Mouse (Mus musculus) central nervous system, embryonic 18 days (tissue): ENCODE measurements around the gene G530012D18Rik. TPM values are rescaled to one million over a fixed set of nuclear protein-coding genes. Genes with fewer than 3 reads are reported as not detected.

Experiments
- polyA plus RNA-seq: library from polyadenylated mRNA; depleted of rRNA; stranded (reverse); fragments of >200 nt; gene quantifications from 2 replicates; pipeline ENCODE4 v1.2.3, GENCODE M21; 2012; rRNA removed

Gene G530012D18Rik
- polyA plus RNA-seq, result not detected in 2 replicates

DNA sequence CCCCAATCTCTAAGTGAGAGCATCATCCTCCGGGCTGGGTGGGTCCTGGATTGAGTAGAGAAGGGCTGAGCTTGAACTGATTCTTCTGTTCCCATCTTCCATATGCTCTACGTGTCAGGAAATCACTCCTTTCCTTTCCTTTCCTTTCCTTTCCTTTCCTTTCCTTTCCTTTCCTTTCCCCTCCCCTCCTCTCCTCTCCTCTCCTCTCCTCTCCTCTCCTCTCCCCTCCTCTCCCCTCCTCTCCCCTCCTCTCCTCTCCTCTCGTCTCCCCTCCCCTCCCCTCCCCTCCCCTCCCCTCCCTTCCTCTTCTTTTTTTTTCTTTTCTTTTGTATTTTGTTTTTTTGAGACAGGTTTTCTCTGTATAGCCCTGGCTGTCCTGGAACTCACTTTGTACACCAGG is at the start of gene G530012D18Rik:
Gene G530012D18Rik, plus strand, starts transcription at position 301 of the 400 bp plus-strand sequence.

DNA sequence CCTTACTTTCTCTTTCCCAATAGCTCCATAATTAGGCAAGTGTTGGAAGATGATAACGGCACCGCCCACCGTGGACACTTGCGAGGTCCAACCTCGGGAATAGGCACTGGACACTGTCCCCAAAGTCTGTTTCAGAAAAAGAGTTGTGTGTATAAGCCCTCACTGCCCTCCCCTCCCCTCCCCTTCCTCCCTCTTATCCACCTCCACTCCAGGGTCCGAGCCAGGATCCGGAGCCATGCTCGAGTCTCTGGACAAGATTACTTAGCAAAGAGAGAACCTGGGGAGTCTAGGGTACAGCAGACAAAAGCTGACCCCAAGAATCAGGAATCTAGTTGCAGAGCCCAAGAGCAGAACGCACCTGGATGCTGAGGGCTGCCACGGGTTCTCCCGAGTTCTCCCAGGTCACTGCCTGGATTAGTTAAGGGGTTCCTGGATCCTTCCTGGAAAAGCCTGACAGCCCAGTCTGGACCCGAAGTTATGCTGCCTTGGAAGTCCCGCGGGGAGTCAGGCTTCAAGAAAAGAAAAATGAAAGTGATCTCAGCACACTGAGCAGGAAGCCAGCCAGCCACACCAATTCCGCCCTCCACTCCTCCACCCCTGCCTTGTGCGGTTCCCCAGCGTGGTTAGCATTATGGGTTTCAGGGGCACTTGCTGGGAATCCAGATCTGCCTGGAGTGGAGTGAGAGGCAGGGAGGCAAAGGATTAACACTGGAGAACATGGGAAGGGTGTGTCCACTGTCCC is 23.0 kb downstream of the G530012D18Rik start, which contains the start of gene Sp110:
Gene Sp110, minus strand, starts transcription at position 547 of the 742 bp plus-strand sequence.

DNA sequence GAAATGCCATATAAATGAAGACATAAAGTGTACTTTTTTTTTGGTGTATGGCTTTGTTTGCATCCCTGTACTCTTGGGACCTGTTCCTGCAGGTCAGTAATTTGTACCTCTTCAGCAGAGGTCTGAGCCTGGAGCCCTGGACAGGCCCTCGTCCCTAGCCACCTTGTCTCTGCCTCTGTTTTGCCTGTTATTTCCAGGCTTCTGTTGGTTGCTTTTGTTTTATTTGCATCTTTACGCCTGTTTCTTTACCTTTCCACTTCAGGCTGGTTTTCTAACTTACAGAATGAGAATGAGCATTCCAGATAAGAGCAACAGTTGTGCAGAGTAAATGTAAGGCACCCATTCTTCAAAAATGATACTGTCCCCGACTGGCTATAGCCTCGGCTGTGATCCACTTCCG is 24.6 kb downstream of the G530012D18Rik start, which contains the start of gene Sp140:
Gene Sp140, plus strand, starts transcription at position 301 of the 400 bp plus-strand sequence.

Other genes starting within 250 kb of the G530012D18Rik start
- 0.89 and 0.96 TPM in 2 replicates for gene Sp110, start 23.1 kb downstream of the G530012D18Rik start, polyA plus RNA-seq
- 0.53 and 0.67 TPM in 2 replicates for gene Sp140, start 24.7 kb downstream of the G530012D18Rik start, polyA plus RNA-seq
- gene Sp100, start 74.3 kb downstream of the G530012D18Rik start, polyA plus RNA-seq, result 0.96 and 1.3 TPM in 2 replicates
- 0.41 and 0.72 TPM in 2 replicates for gene A630001G21Rik, start 203.0 kb downstream of the G530012D18Rik start, polyA plus RNA-seq
- 111 and 115 TPM in 2 replicates for gene Cab39, start 217.8 kb downstream of the G530012D18Rik start, polyA plus RNA-seq